Mouse (Mus musculus) embryo, embryonic 11.5 days (tissue): ENCODE results near the gene Dcaf12l2.

ENCODE experiments used
- DNase-seq: peaks from one replicate; pipeline ENCODE4 v3.0.0-alpha.2; 2012; ENCODE audit warnings: low read depth, low spot score

Dcaf12l2 gene

GRCm38 (mm10) chrX:44367646-44368521, at the start of gene Dcaf12l2:
Dcaf12l2 (minus strand) TSS chrX:44368342.
- DNase-seq = peak; percentile 13

DNA sequence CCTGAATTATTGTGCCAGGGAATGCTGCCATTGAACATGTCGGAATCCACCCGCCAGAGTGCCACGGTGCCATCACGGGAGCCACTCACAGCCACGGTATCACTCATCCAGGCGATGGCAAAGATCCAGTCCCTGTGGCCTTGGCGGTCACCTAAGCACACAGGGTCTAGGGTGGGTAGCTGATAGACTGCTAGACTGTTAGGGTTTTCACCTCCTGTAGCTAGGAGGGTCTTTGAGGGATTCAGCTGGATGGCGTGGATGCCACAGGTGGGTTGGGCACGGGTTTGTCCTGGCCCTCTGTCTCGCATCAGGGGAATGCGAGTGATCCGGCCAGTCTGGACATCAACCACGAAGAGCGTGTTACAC, 879 bp downstream of the Dcaf12l2 start:
- DNase-seq = no peak
